Mouse (Mus musculus): ENCODE measurements around the gene Dmrt1. TPM values are rescaled to one million over a fixed set of nuclear protein-coding genes. Genes with fewer than 3 reads are reported as not detected.
A peak's percentile ranks its signal among the peaks of the same experiment; 100 is the strongest.

Gene Dmrt1
- polyA plus RNA-seq, 1 experiment from 2014 or later: 0.10 TPM

GRCm38 (mm10) chr19:25506616-25507015, 1.2 kb downstream of the Dmrt1 start:
- H3K27me3 ChIP-seq: peaks cover 80% of the 10 kb centered on the region
- peak overlapping the region; percentile 36 for H3K4me3 ChIP-seq
- ATAC-seq (ENCODE audit: insufficient number of reproducible peaks, low FRiP score, low TSS enrichment, low read depth): no peak
- H3K4me1 ChIP-seq: peaks cover 16% of the 10 kb centered on the region
- no peaks in the 10 kb centered on the region for H3K36me3 ChIP-seq
- 2% methylated on average over 23 of the region's 23 CpGs for WGBS
- H3K9me3 ChIP-seq: no peaks in the 10 kb centered on the region
- no peak overlapping the region for H3K27ac ChIP-seq
- no peak overlapping the region for H3K9ac ChIP-seq
- peak overlapping the region; percentile 71 for H3K4me2 ChIP-seq

- H3K9me3 ChIP-seq: no peaks in the 10 kb centered on the region
- ATAC-seq (ENCODE audit: insufficient number of reproducible peaks, low FRiP score, low TSS enrichment, low read depth): no peak
- no peak overlapping the region for H3K27ac ChIP-seq
- no peak overlapping the region for H3K9ac ChIP-seq
- no peak overlapping the region for H3K4me2 ChIP-seq
- no peaks in the 10 kb centered on the region for H3K4me1 ChIP-seq
- peaks cover 15% of the 10 kb centered on the region for H3K27me3 ChIP-seq
- no peak overlapping the region for H3K4me3 ChIP-seq
- H3K36me3 ChIP-seq: no peaks in the 10 kb centered on the region
- 49% methylated on average over 10 of the region's 12 CpGs for WGBS
These were observed 9.6 kb downstream of the Dmrt1 start for GRCm38 (mm10) chr19:25514986-25515530.

GRCm38 (mm10) chr19:25524156-25524555, 18.7 kb downstream of the Dmrt1 start:
- Histone ChIP-seq H3K9ac (no peak overlapping the region), H3K9me3 (no peaks in the 10 kb centered on the region), H3K36me3 (no peaks in the 10 kb centered on the region), H3K27me3 (no peaks in the 10 kb centered on the region), H3K4me1 (0 out of 2 replicates have a peak, but pooled peaks cover under 1% of the 10 kb centered on the region), H3K4me2 (no peak overlapping the region), H3K4me3 (no peak overlapping the region), H3K27ac (no peak overlapping the region)
- WGBS: 81% methylated on average over 6 of the region's 6 CpGs
- ATAC-seq (ENCODE audit: insufficient number of reproducible peaks, low FRiP score, low TSS enrichment, low read depth): no peak

GRCm38 (mm10) chr19:25525726-25526125, 20.3 kb downstream of the Dmrt1 start:
- Histone ChIP-seq H3K4me3 (no peak overlapping the region), H3K9ac (no peak overlapping the region), H3K9me3 (no peaks in the 10 kb centered on the region), H3K36me3 (no peaks in the 10 kb centered on the region), H3K27me3 (no peaks in the 10 kb centered on the region), H3K4me2 (no peak overlapping the region), H3K4me1 (peaks cover 9% of the 10 kb centered on the region; the same call in 1 of the 2 replicates), H3K27ac (no peak overlapping the region)
- ATAC-seq (ENCODE audit: insufficient number of reproducible peaks, low FRiP score, low TSS enrichment, low read depth): no peak
- WGBS: 95% methylated on average over 20 of the region's 20 CpGs

GRCm38 (mm10) chr19:25529673-25530072, 24.3 kb downstream of the Dmrt1 start:
- WGBS: 28% methylated on average over 12 of the region's 12 CpGs
- Histone ChIP-seq H3K27me3 (no peaks in the 10 kb centered on the region), H3K4me1 (peaks cover 9% of the 10 kb centered on the region; the same call in 1 of the 2 replicates), H3K9me3 (no peaks in the 10 kb centered on the region), H3K4me2 (no peak overlapping the region), H3K36me3 (no peaks in the 10 kb centered on the region), H3K27ac (no peak overlapping the region), H3K4me3 (no peak overlapping the region), H3K9ac (no peak overlapping the region)
- ATAC-seq (ENCODE audit: insufficient number of reproducible peaks, low FRiP score, low TSS enrichment, low read depth): no peak

GRCm38 (mm10) chr19:25545714-25546340, 40.4 kb downstream of the Dmrt1 start:
- Histone ChIP-seq H3K4me2 (no peak overlapping the region), H3K9ac (no peak overlapping the region), H3K27me3 (0 out of 2 replicates have a peak, but pooled peaks cover 10% of the 10 kb centered on the region), H3K4me1 (no peaks in the 10 kb centered on the region), H3K9me3 (no peaks in the 10 kb centered on the region), H3K36me3 (no peaks in the 10 kb centered on the region), H3K27ac (no peak overlapping the region), H3K4me3 (no peak overlapping the region)
- 0 out of 2 replicates have a peak, but pooled peaks have one; percentile 7 for ATAC-seq (ENCODE audit: insufficient number of reproducible peaks, low FRiP score, low TSS enrichment, low read depth)
- WGBS: 33% methylated on average over 13 of the region's 13 CpGs

- 71% methylated on average over 9 of the region's 9 CpGs for WGBS
These were observed 41.7 kb downstream of the Dmrt1 start for GRCm38 (mm10) chr19:25547086-25547643.

GRCm38 (mm10) chr19:25550346-25550745, 44.9 kb downstream of the Dmrt1 start:
- WGBS: 67% methylated on average over 5 of the region's 5 CpGs
- Histone ChIP-seq H3K9me3 (no peaks in the 10 kb centered on the region), H3K4me3 (no peak overlapping the region), H3K36me3 (no peaks in the 10 kb centered on the region), H3K27me3 (no peaks in the 10 kb centered on the region), H3K4me1 (no peaks in the 10 kb centered on the region), H3K4me2 (no peak overlapping the region), H3K9ac (no peak overlapping the region), H3K27ac (no peak overlapping the region)
- no peak for ATAC-seq (ENCODE audit: insufficient number of reproducible peaks, low FRiP score, low TSS enrichment, low read depth)

More at GRCm38 (mm10) chr19:25547086-25547643, 41.7 kb downstream of the Dmrt1 start:
- H3K9ac ChIP-seq: no peak overlapping the region
- H3K36me3 ChIP-seq: no peaks in the 10 kb centered on the region
- no peak overlapping the region for H3K4me3 ChIP-seq
- H3K4me1 ChIP-seq: no peaks in the 10 kb centered on the region
- ATAC-seq (ENCODE audit: insufficient number of reproducible peaks, low FRiP score, low TSS enrichment, low read depth): no peak
- no peak overlapping the region for H3K4me2 ChIP-seq
- no peak overlapping the region for H3K27ac ChIP-seq
- no peaks in the 10 kb centered on the region for H3K9me3 ChIP-seq
- 0 out of 2 replicates have a peak, but pooled peaks cover 10% of the 10 kb centered on the region for H3K27me3 ChIP-seq

- Histone ChIP-seq H3K4me2 (no peak overlapping the region), H3K4me3 (no peak overlapping the region), H3K27ac (no peak overlapping the region), H3K9ac (no peak overlapping the region), H3K27me3 (no peaks in the 10 kb centered on the region), H3K9me3 (no peaks in the 10 kb centered on the region), H3K36me3 (no peaks in the 10 kb centered on the region), H3K4me1 (no peaks in the 10 kb centered on the region)
- 67% methylated on average over 5 of the region's 5 CpGs for WGBS
- no peak for ATAC-seq (ENCODE audit: insufficient number of reproducible peaks, low FRiP score, low TSS enrichment, low read depth)
These were observed 45.6 kb downstream of the Dmrt1 start for GRCm38 (mm10) chr19:25551053-25551452.

- Histone ChIP-seq H3K9me3 (no peaks in the 10 kb centered on the region), H3K27me3 (peaks cover 25% of the 10 kb centered on the region), H3K9ac (no peak overlapping the region), H3K4me3 (no peak overlapping the region), H3K36me3 (no peaks in the 10 kb centered on the region), H3K4me2 (no peak overlapping the region), H3K4me1 (no peaks in the 10 kb centered on the region), H3K27ac (no peak overlapping the region)
- WGBS: 60% methylated on average over 12 of the region's 12 CpGs
- ATAC-seq (ENCODE audit: insufficient number of reproducible peaks, low FRiP score, low TSS enrichment, low read depth): no peak
These were observed 59.0 kb downstream of the Dmrt1 start for GRCm38 (mm10) chr19:25564430-25564829.

- H3K4me2 ChIP-seq: no peak overlapping the region
- peaks cover 51% of the 10 kb centered on the region for H3K27me3 ChIP-seq
- 83% methylated on average over 7 of the region's 7 CpGs for WGBS
These were observed 64.4 kb downstream of the Dmrt1 start for GRCm38 (mm10) chr19:25569778-25570177.

GRCm38 (mm10) chr19:25574431-25574830, 69.0 kb downstream of the Dmrt1 start:
- Histone ChIP-seq H3K4me3 (no peak overlapping the region), H3K4me2 (no peak overlapping the region), H3K36me3 (no peaks in the 10 kb centered on the region), H3K4me1 (no peaks in the 10 kb centered on the region), H3K9me3 (no peaks in the 10 kb centered on the region), H3K9ac (no peak overlapping the region), H3K27me3 (peaks cover 48% of the 10 kb centered on the region), H3K27ac (no peak overlapping the region)
- no peak for ATAC-seq (ENCODE audit: insufficient number of reproducible peaks, low FRiP score, low TSS enrichment, low read depth)
- WGBS: 30% methylated on average over 10 of the region's 10 CpGs

More at GRCm38 (mm10) chr19:25569778-25570177, 64.4 kb downstream of the Dmrt1 start:
- no peaks in the 10 kb centered on the region for H3K36me3 ChIP-seq
- H3K27ac ChIP-seq: no peak overlapping the region
- no peaks in the 10 kb centered on the region for H3K9me3 ChIP-seq
- no peak for ATAC-seq (ENCODE audit: insufficient number of reproducible peaks, low FRiP score, low TSS enrichment, low read depth)
- H3K9ac ChIP-seq: no peak overlapping the region
- no peaks in the 10 kb centered on the region for H3K4me1 ChIP-seq
- no peak overlapping the region for H3K4me3 ChIP-seq

Measured in limb, embryonic 15.5 days (tissue).